ENCODE assay signal across 9 mouse cellular contexts in genomic region chr2:174905865-174906639, GRCm38 (mm10).
DNase-seq lines count a peak whose midpoint lies in the region; ATAC-seq and TF ChIP-seq lines count a peak whose summit lies in the region.
"Had no signal": no experiment of that assay in that cellular context is flagged by ENCODE, and none has a peak within 500 bp of the region (broad histone marks: within the 10 kb centered on the region; RNA-seq: fewer than 3 reads in every experiment).

No protein-coding gene starts in this region.

- H3K9ac ChIP-seq in liver, adult 2 months (ENCODE audit: low read depth, low read length), result no peak overlapping the region
- no peak overlapping the region for H3K9ac ChIP-seq in forebrain, embryonic 12.5 days
- H3K9ac ChIP-seq in intestine, embryonic 15.5 days, result no peak overlapping the region
- H3K9ac ChIP-seq in liver, embryonic 13.5 days, result no peak overlapping the region
- H3K9ac ChIP-seq in neural tube, embryonic 12.5 days, result no peak overlapping the region
- H3K9ac ChIP-seq: limb, embryonic 15.5 days had no signal

- 38% methylated on average over 6 of the region's 6 CpGs for WGBS in liver, adult 2 months
- 18% methylated on average over 6 of the region's 6 CpGs for WGBS in forebrain, embryonic 12.5 days
- 44% methylated on average over 6 of the region's 6 CpGs for WGBS in intestine, embryonic 15.5 days
- WGBS in liver, embryonic 13.5 days (ENCODE audit: insufficient replicate concordance), result 26% methylated on average over 6 of the region's 6 CpGs
- WGBS in neural tube, embryonic 12.5 days, result 41% methylated on average over 6 of the region's 6 CpGs

- H3K27me3 ChIP-seq in liver, adult 2 months (ENCODE audit: control insufficient read depth, insufficient read depth, low read length), result no peaks in the 10 kb centered on the region
- H3K27me3 ChIP-seq in forebrain, embryonic 12.5 days, result no peaks in the 10 kb centered on the region
- H3K27me3 ChIP-seq in intestine, embryonic 15.5 days (replicated peaks), result no peaks in the 10 kb centered on the region
- H3K27me3 ChIP-seq in liver, embryonic 13.5 days, result no peaks in the 10 kb centered on the region
- H3K27me3 ChIP-seq in neural tube, embryonic 12.5 days (replicated peaks), result no peaks in the 10 kb centered on the region
- H3K27me3 ChIP-seq: limb, embryonic 15.5 days had no signal

- H3K4me1 ChIP-seq in liver, adult 2 months (ENCODE audit: control insufficient read depth, insufficient read depth, low read length), result no peaks in the 10 kb centered on the region
- 0 out of 2 replicates have a peak, but pooled peaks cover 5% of the 10 kb centered on the region for H3K4me1 ChIP-seq in forebrain, embryonic 12.5 days
- H3K4me1 ChIP-seq in intestine, embryonic 15.5 days (replicated peaks), result 0 out of 2 replicates have a peak, but pooled peaks cover 3% of the 10 kb centered on the region
- H3K4me1 ChIP-seq in liver, embryonic 13.5 days (replicated peaks), result no peaks in the 10 kb centered on the region
- no peaks in the 10 kb centered on the region for H3K4me1 ChIP-seq in neural tube, embryonic 12.5 days

- no peak overlapping the region for H3K27ac ChIP-seq in liver, adult 2 months (replicated peaks; ENCODE audit: insufficient read depth, low read depth, low read length)
- H3K27ac ChIP-seq in forebrain, embryonic 12.5 days, result no peak overlapping the region
- H3K27ac ChIP-seq in intestine, embryonic 15.5 days, result no peak overlapping the region
- no peak overlapping the region for H3K27ac ChIP-seq in liver, embryonic 13.5 days
- no peak overlapping the region for H3K27ac ChIP-seq in neural tube, embryonic 12.5 days
- H3K27ac ChIP-seq: limb, embryonic 15.5 days had no signal

- H3K79me2 ChIP-seq in liver, adult 2 months (ENCODE audit: control insufficient read depth, insufficient read depth, low read length), result no peaks in the 10 kb centered on the region

- H3K9me3 ChIP-seq in forebrain, embryonic 12.5 days, result no peaks in the 10 kb centered on the region
- no peaks in the 10 kb centered on the region for H3K9me3 ChIP-seq in intestine, embryonic 15.5 days
- no peaks in the 10 kb centered on the region for H3K9me3 ChIP-seq in liver, embryonic 13.5 days (replicated peaks)
- no peaks in the 10 kb centered on the region for H3K9me3 ChIP-seq in neural tube, embryonic 12.5 days
- H3K9me3 ChIP-seq: limb, embryonic 15.5 days had no signal

- H3K36me3 ChIP-seq in liver, adult 2 months (ENCODE audit: control insufficient read depth, insufficient read depth, low read length), result no peaks in the 10 kb centered on the region
- H3K36me3 ChIP-seq in forebrain, embryonic 12.5 days (replicated peaks), result no peaks in the 10 kb centered on the region
- H3K36me3 ChIP-seq in intestine, embryonic 15.5 days, result no peaks in the 10 kb centered on the region
- no peaks in the 10 kb centered on the region for H3K36me3 ChIP-seq in liver, embryonic 13.5 days
- H3K36me3 ChIP-seq in neural tube, embryonic 12.5 days, result no peaks in the 10 kb centered on the region
- H3K36me3 ChIP-seq: limb, embryonic 15.5 days had no signal

- peak; percentile 82 for ATAC-seq in forebrain, embryonic 12.5 days (ENCODE audit: low FRiP score)
- peak; percentile 80 for ATAC-seq in intestine, embryonic 15.5 days
- ATAC-seq in liver, embryonic 13.5 days (ENCODE audit: low read depth), result peak; percentile 34; the same call in 1 of the 2 replicates
- peak; percentile 64; the same call in 1 of the 2 replicates for ATAC-seq in neural tube, embryonic 12.5 days (ENCODE audit: low FRiP score, low read depth)

- H3K4me2 ChIP-seq in forebrain, embryonic 12.5 days, result no peak overlapping the region
- H3K4me2 ChIP-seq in intestine, embryonic 15.5 days (replicated peaks), result no peak overlapping the region
- H3K4me2 ChIP-seq in liver, embryonic 13.5 days, result no peak overlapping the region
- H3K4me2 ChIP-seq in neural tube, embryonic 12.5 days (replicated peaks), result no peak overlapping the region
- H3K4me2 ChIP-seq: limb, embryonic 15.5 days had no signal

- no peak for TF ChIP-seq POLR2A in liver, adult 2 months (IDR thresholded peaks at IDR 0.05; ENCODE audit: extremely low read depth, insufficient read depth, low read length)

- TF ChIP-seq CTCF in liver, adult 2 months (IDR thresholded peaks at IDR 0.05; ENCODE audit: low read depth, low read length), result peak; percentile 36; the same call in 1 of the 2 replicates

- peak; percentile 25 for DNase-seq in liver, adult 2 months (ENCODE audit: extremely low read depth, low read depth, low spot score)
- DNase-seq in liver, result no peak
- DNase-seq in Muller cell, postnatal 12 days (ENCODE audit: inconsistent ontology term), result peak; percentile 16
- no peak for DNase-seq in liver, embryonic 13.5 days
- no peak for DNase-seq in urinary bladder, adult 18-20 months (ENCODE audit: low spot score in 2 of 2)

- H3K4me3 ChIP-seq in liver, adult 2 months (ENCODE audit: insufficient read depth, low read depth, low read length), result no peak overlapping the region
- no peak overlapping the region for H3K4me3 ChIP-seq in forebrain, embryonic 12.5 days (replicated peaks)
- H3K4me3 ChIP-seq in intestine, embryonic 15.5 days (replicated peaks), result no peak overlapping the region
- H3K4me3 ChIP-seq in liver, embryonic 13.5 days (replicated peaks), result no peak overlapping the region
- H3K4me3 ChIP-seq in neural tube, embryonic 12.5 days, result no peak overlapping the region
- H3K4me3 ChIP-seq: limb, embryonic 15.5 days had no signal

Comparison
In these comparisons a context has a peak if more than half of its experiments do, and no peak if none do; other contexts are left out.
1. DNase-seq: peak in liver, adult 2 months (single experiment) and Muller cell, postnatal 12 days (single experiment); none in liver (single experiment), liver, embryonic 13.5 days (single experiment) and urinary bladder, adult 18-20 months (0 of 2).
2. Peak in every context shown above with its lines, with median percentiles within 50 percentile points of each other: ATAC-seq.